Mouse (Mus musculus) kidney, adult 11 months (tissue): Measurements from ENCODE around the gene Msmo1.

Source experiments
- DNase-seq: peaks from one replicate; pipeline ENCODE4 v3.0.0; 2022

Msmo1 gene

DNA sequence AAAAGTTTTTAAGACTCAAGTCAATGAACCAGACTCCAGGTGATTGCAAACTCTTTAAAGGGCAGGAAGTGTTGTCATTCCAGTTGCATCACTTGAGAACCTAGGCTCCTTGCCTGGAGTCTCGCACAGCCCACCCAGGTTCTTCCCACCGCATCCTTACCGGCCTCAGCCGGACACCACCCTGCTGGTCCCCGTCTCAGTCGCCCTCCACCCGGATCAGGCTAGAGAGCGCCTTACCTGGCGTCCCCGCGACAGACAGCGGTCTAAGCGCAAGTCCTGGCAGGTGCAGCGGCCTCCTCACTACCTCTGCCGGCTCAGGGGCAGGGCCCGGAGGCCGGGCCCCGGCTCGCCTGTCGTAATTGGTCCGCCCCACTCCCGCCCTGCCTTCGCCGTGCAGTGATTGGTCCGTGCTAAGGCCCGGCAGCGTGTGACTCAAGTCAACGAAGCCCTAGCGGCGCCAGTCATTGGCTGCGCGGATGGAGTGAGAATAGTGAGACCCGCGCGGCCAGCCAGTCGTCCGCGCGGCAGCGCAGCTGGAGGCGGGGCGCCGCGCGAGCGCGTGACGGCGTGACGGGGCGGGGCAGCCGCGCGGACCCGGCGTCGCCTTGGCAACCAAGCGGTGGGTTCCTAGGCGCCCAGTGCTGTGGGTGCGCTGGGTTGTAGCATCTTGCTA lies at the start of gene Msmo1:
Gene Msmo1, minus strand, starts transcription at position 522 of the 673 bp plus-strand sequence.
- peak; percentile 99 for DNase-seq

GRCm38 (mm10) chr8:64781947-64782346 lies 48.4 kb upstream of the Msmo1 start:
- DNase-seq, result no peak

DNA sequence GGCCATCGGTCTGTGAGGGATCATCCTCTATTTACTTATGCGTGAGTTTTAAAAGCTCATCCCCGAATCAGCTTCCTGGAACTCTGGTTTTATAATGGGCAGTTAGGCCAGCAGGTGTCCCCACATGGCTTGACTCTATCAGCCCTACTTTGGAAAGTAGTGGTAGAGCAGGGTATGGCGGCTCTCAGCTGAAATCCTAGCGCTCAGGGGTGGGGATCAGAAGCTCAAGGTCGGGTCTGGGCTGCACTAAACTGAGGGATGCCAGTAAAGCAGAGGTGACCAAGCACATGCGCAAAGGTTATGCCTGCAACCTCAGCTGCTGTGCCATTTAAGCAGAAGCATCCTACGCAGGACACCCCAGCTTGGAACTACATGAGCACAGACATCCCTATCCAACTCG lies 44.3 kb upstream of the Msmo1 start:
- no peak for DNase-seq

GRCm38 (mm10) chr8:64774136-64774535 lies 40.5 kb upstream of the Msmo1 start:
- DNase-seq, result no peak

GRCm38 (mm10) chr8:64770814-64771213 lies 37.2 kb upstream of the Msmo1 start:
- DNase-seq, result no peak

DNA sequence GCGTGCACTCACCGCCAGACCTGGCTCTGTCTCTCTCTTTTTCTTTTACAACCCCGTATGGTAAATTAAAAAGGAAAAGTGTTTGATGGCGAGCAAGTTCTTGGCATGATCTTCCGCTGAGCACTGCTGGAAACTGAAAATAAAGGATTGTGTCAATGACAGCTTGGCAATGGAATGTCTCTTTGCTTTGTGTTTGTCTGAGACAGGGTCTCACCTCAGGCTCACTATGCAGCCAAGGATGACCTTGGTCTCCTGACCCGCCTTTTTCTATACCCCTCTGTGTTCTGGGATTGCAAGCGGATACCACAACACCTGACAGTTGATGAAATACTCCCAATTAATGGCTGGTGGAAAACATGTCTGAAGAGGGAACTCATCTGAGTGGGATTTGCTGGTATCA lies 36.0 kb upstream of the Msmo1 start:
- no peak for DNase-seq

GRCm38 (mm10) chr8:64768645-64769044 lies 35.1 kb upstream of the Msmo1 start:
- DNase-seq, result no peak

GRCm38 (mm10) chr8:64767047-64767446 lies 33.5 kb upstream of the Msmo1 start:
- peak; percentile 43 for DNase-seq

GRCm38 (mm10) chr8:64764075-64764474 lies 30.5 kb upstream of the Msmo1 start:
- DNase-seq, result no peak

GRCm38 (mm10) chr8:64762751-64763150 lies 29.2 kb upstream of the Msmo1 start:
- DNase-seq, result no peak

GRCm38 (mm10) chr8:64761430-64761829 lies 27.8 kb upstream of the Msmo1 start:
- DNase-seq, result no peak

- no peak for DNase-seq
These were observed 24.4 kb upstream of the Msmo1 start for GRCm38 (mm10) chr8:64757956-64758355.

- no peak for DNase-seq
These were observed 12.8 kb upstream of the Msmo1 start for GRCm38 (mm10) chr8:64746215-64747058.

- DNase-seq, result no peak
These were observed 7.1 kb upstream of the Msmo1 start for GRCm38 (mm10) chr8:64740547-64741211.

GRCm38 (mm10) chr8:64738916-64739315 lies 5.3 kb upstream of the Msmo1 start:
- no peak for DNase-seq

- no peak for DNase-seq
These were observed 3.3 kb upstream of the Msmo1 start for GRCm38 (mm10) chr8:64736767-64737323.

DNA sequence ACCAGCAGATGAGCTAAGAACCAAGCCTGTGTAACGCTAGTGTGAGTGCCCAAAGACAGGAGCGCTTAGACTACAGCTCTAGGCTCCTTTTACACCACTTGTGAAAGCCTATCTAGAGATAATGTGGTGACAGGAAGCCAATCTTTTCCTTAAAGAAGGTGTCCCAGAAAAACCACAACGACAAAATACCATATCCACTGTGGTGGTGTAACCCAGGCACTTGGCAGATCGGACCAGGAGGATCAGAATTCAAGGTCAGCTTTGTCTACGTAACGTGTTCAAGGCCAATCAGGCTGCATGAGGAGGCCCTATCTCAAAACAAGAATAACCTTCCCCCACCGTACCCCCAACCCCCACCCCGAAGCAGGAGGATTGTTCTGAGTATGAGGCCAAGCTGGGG lies 1.6 kb upstream of the Msmo1 start:
- DNase-seq, result no peak

DNA sequence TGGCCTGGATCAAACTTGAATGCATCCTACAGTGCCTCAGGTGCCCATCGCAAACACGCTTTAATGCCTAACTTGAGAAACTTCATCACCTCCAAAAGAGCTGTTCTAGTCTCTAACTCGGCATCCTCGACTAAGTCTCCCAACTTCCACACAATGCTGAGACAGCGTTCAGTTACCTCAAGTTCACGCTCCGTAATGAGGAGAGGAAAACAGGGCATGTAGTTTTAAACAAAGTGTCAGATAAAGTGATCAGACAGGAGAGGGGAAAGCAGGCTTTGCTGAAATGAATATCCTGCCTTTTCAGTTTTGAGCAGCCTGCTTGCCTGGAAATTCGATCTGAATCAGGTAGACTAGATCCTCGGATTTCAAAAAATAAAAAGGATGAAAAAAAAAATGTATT lies 996 bp downstream of the Msmo1 start:
- DNase-seq, result no peak

DNA sequence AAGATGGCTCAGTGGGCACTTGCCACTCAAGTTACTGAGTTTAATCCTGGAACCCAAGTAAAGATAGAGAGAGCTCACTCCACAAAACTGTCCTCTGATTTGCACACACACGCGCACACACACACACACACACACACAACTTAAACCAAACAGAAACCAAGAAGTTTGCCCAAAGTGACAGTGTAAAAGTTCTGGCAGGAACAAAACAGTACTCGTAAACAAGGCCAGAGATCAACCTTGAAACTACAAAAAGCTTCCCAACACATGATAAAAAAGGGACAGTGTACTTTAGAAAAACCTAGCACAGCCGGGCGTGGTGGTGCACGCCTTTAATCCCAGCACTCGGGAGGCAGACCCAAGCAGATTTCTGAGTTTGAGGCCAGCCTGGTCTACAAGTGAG lies 5.4 kb downstream of the Msmo1 start:
- DNase-seq, result no peak

DNA sequence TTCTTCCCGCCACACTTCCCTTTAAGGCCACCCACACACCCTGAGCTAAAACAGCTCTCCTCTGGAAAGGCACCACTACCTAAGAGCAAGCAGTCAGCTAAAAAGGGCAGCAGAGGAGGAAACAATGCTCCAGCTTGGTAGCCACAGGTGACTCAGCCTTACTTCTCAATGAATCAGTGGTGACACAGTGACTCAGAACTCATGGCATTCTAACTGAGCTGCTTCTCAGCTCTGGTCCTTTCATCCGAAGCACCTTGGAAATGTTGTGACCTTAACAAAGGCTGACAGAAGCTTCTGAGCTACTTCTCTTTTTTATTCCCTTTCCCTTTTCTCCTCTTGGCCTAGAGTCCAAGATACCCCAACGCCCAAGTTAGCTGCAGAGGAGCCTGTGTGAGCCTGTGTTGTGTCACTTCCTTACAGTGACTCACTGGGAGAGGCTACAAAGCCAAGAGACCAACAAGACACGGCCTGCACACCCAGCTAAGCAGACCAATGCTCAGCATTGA lies 7.3 kb downstream of the Msmo1 start:
- no peak for DNase-seq

DNA sequence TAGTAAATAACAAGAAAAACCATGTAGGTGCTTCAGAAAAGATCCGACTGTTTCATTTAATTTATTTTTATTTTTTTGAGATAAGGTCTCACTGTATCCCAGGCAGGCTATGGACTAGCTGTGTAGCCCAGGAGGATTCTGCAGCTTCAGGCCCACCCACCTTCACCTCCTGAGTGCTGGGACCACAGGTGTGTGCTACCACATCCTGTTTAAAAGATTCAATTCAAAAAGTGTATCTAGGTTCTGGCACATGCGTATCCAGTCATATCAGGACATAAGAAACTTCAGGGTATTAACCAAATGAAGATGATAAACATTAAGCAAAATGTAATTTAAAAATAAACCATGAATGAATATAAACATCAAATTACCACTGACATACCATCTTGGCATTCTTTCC lies 10.4 kb downstream of the Msmo1 start:
- no peak for DNase-seq

GRCm38 (mm10) chr8:64717868-64718267 lies 15.7 kb downstream of the Msmo1 start:
- DNase-seq, result no peak

DNA sequence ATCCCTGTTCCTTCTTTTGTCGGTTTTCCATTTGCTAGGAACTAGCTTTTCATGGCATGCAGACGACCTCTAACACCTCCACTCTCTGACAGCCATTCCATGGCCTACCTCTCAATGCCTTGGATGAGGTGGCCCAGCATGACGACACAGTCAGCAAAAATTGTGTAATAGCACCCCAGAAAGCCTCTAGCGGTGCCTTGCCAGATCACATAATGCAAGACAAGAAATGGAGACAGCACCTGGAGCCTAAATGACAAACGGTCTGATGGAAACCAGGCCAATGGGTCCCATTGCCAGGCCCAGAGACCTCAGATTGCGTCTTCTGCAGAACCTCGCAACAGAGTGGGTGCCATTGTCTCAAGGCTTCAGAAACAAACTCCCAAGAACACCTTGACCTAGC lies 21.1 kb downstream of the Msmo1 start:
- no peak for DNase-seq
